20 mouse cellular contexts compared by ENCODE assay signal in the genomic region with DNA sequence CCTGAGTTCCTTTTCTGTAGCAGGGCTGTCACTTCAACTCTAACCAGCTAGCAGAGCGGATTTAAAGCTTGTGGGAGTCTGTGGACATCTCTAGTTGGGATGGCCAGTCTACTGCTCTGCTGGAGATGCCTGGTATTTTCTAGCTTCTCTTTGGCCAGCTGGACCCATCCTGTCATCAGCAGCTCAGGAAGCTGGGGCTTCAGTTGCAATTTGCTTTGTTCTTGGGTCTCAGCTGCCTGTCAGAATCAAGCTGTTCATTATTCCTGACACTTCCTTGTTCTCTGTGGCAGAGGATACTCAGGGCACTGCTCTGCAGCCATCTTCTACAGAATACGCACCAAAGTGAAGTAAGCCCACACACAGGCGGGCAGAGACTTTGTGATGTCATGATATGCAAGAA.
A peak's percentile ranks its signal among the peaks of the same experiment; 100 is the strongest.
DNase-seq lines count a peak whose midpoint lies in the region; ATAC-seq and TF ChIP-seq lines count a peak whose summit lies in the region.
"Had no signal": no experiment of that assay in that cellular context is flagged by ENCODE, and none has a peak within 500 bp of the region (broad histone marks: within the 10 kb centered on the region; RNA-seq: fewer than 3 reads in every experiment).

No protein-coding gene starts in this region.

- TF ChIP-seq POLR2A in heart, adult 2 months (IDR thresholded peaks at IDR 0.05; ENCODE audit: insufficient read depth, low read depth, low read length), result no peak

- no peaks in the 10 kb centered on the region for H3K79me2 ChIP-seq in heart, adult 2 months (replicated peaks; ENCODE audit: control insufficient read depth, insufficient read depth, low read length)

- ATAC-seq in heart, embryonic 13.5 days (ENCODE audit: extremely low read depth, insufficient number of reproducible peaks, low FRiP score, low TSS enrichment), result no peak
- ATAC-seq in midbrain, embryonic 15.5 days (replicated peaks), result no peak
- ATAC-seq: forebrain, postnatal 0 days had no signal

- peaks cover 14% of the 10 kb centered on the region for H3K4me1 ChIP-seq in heart, embryonic 13.5 days
- no peaks in the 10 kb centered on the region for H3K4me1 ChIP-seq in heart, adult 2 months (ENCODE audit: control insufficient read depth, insufficient read depth, low read length)
- H3K4me1 ChIP-seq in midbrain, embryonic 10.5 days, result peaks cover 21% of the 10 kb centered on the region
- H3K4me1 ChIP-seq in midbrain, embryonic 15.5 days, result peaks cover 7% of the 10 kb centered on the region; the same call in 1 of the 2 replicates
- H3K4me1 ChIP-seq: stomach, embryonic 15.5 days had no signal

- H3K27me3 ChIP-seq in heart, embryonic 13.5 days (replicated peaks), result no peaks in the 10 kb centered on the region
- H3K27me3 ChIP-seq in heart, adult 2 months (ENCODE audit: control insufficient read depth, insufficient read depth, low read length), result no peaks in the 10 kb centered on the region
- H3K27me3 ChIP-seq in midbrain, embryonic 10.5 days (ENCODE audit: low read depth, poor library complexity, severe bottlenecking), result no peaks in the 10 kb centered on the region
- H3K27me3 ChIP-seq in midbrain, embryonic 15.5 days (replicated peaks), result no peaks in the 10 kb centered on the region
- H3K27me3 ChIP-seq: stomach, embryonic 15.5 days had no signal

- TF ChIP-seq CTCF in heart, adult 2 months (IDR thresholded peaks at IDR 0.05), result no peak

- DNase-seq in heart, adult 2 months, result no peak
- no peak for DNase-seq in midbrain, embryonic 10.5 days (ENCODE audit: low spot score)
- peak; percentile 57 for DNase-seq in lung, postnatal 10 days
- DNase-seq in retina, postnatal 1 day, result peak; percentile 72
- no peak for DNase-seq in neural tube, embryonic 10.5 days (ENCODE audit: extremely low spot score, low spot score)
- DNase-seq: adrenal gland, postnatal 25 days; B cell, adult 2 months; cerebellum, adult 2 months; cerebellum, postnatal 36 days; forebrain, postnatal 0 days; gastrocnemius, postnatal 36 days; kidney, adult 8-10 months; kidney, postnatal 25 days; right cerebral cortex, postnatal 14 days; thymus, adult 2 months had no signal

- no peaks in the 10 kb centered on the region for H3K36me3 ChIP-seq in heart, embryonic 13.5 days
- H3K36me3 ChIP-seq in heart, adult 2 months (ENCODE audit: control insufficient read depth, insufficient read depth, low read length), result no peaks in the 10 kb centered on the region
- no peaks in the 10 kb centered on the region for H3K36me3 ChIP-seq in midbrain, embryonic 10.5 days
- no peaks in the 10 kb centered on the region for H3K36me3 ChIP-seq in midbrain, embryonic 15.5 days (replicated peaks)
- H3K36me3 ChIP-seq: forebrain, embryonic 10.5 days; stomach, embryonic 15.5 days had no signal

- WGBS in heart, embryonic 13.5 days, result 40% methylated on average over 3 of the region's 3 CpGs
- 67% methylated on average over 3 of the region's 3 CpGs for WGBS in heart, adult 2 months
- WGBS in midbrain, embryonic 10.5 days, result 67% methylated on average over 3 of the region's 3 CpGs
- WGBS in midbrain, embryonic 15.5 days, result 46% methylated on average over 3 of the region's 3 CpGs

- H3K9me3 ChIP-seq in heart, embryonic 13.5 days, result no peaks in the 10 kb centered on the region
- H3K9me3 ChIP-seq in midbrain, embryonic 10.5 days (replicated peaks), result no peaks in the 10 kb centered on the region
- no peaks in the 10 kb centered on the region for H3K9me3 ChIP-seq in midbrain, embryonic 15.5 days
- H3K9me3 ChIP-seq: forebrain, embryonic 10.5 days; stomach, embryonic 15.5 days had no signal

- H3K27ac ChIP-seq in heart, embryonic 13.5 days (replicated peaks), result peak overlapping the region; percentile 51
- H3K27ac ChIP-seq in heart, adult 2 months, result no peak overlapping the region
- H3K27ac ChIP-seq in midbrain, embryonic 10.5 days (replicated peaks), result 0 out of 2 replicates have a peak overlapping the region, but pooled peaks have one; percentile 30
- no peak overlapping the region for H3K27ac ChIP-seq in midbrain, embryonic 15.5 days
- H3K27ac ChIP-seq: forebrain, embryonic 10.5 days; liver, embryonic 14.5 days; stomach, embryonic 15.5 days had no signal

- H3K4me3 ChIP-seq in heart, embryonic 13.5 days, result no peak overlapping the region
- no peak overlapping the region for H3K4me3 ChIP-seq in heart, adult 2 months
- no peak overlapping the region for H3K4me3 ChIP-seq in midbrain, embryonic 10.5 days
- H3K4me3 ChIP-seq in midbrain, embryonic 15.5 days, result no peak overlapping the region
- H3K4me3 ChIP-seq: forebrain, embryonic 10.5 days; stomach, embryonic 15.5 days had no signal

- intact Hi-C loops in heart, adult 2 months (cut with DNase I), result no loop called here

- H3K4me2 ChIP-seq in heart, embryonic 13.5 days, result peak overlapping the region; percentile 21
- H3K4me2 ChIP-seq in midbrain, embryonic 15.5 days, result no peak overlapping the region
- H3K4me2 ChIP-seq: stomach, embryonic 15.5 days had no signal

- H3K9ac ChIP-seq in heart, embryonic 13.5 days, result peak overlapping the region; percentile 28; the same call in 1 of the 2 replicates
- H3K9ac ChIP-seq in heart, adult 2 months (ENCODE audit: low read depth, low read length), result no peak overlapping the region
- H3K9ac ChIP-seq in midbrain, embryonic 15.5 days, result no peak overlapping the region
- H3K9ac ChIP-seq: forebrain, postnatal 0 days; liver, embryonic 14.5 days; stomach, embryonic 15.5 days had no signal

- TF ChIP-seq EP300 in heart, adult 2 months (IDR thresholded peaks at IDR 0.05; ENCODE audit: insufficient read depth, low read depth, low read length), result no peak

Comparison
In these comparisons a context has a peak if more than half of its experiments do, and no peak if none do; other contexts are left out.
1. H3K27ac ChIP-seq: peak in heart, embryonic 13.5 days (single experiment) and midbrain, embryonic 10.5 days (single experiment); none in heart, adult 2 months (single experiment) and midbrain, embryonic 15.5 days (single experiment).
2. DNase-seq: peak in lung, postnatal 10 days (single experiment) and retina, postnatal 1 day (single experiment); none in heart, adult 2 months (0 of 2), midbrain, embryonic 10.5 days (single experiment) and neural tube, embryonic 10.5 days (single experiment).